Mouse (Mus musculus): ENCODE data around the gene Kctd17.

DNA sequence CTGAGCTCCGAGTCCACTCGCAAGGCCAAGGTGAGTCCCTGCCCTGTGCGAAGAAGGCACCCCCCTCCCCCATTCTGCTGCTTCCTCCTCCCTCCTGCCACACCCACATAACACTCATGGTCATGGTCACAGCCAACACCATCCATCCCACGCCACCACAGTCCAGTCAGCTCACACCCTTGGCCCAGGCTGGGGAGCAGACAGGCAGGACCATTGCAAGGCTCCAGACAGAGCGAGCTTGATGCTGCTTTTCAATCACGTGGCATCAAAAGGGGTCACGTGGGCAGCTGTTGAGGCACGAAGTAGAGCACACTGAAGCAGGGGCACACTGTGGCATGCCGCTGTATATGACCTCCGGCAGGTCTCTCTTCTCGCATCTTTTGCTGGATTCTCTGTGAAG is 7.3 kb downstream of the Kctd17 start:
- TF ChIP-seq CTCF (IDR thresholded peaks at IDR 0.05; ENCODE audit: borderline replicate concordance, insufficient read depth, low read length): no peak
- no peak for TF ChIP-seq POLR2A (IDR thresholded peaks at IDR 0.05; ENCODE audit: low read depth, low read length)

Data from embryonic fibroblast, embryonic 13.5 days (primary cell).